7 mouse cellular contexts compared by ENCODE assay signal in genomic region chr7:97325156-97325985, GRCm38 (mm10). TPM values are rescaled to one million over a fixed set of nuclear protein-coding genes. Genes with fewer than 3 reads are reported as not detected.
DNase-seq lines count a peak whose midpoint lies in the region; ATAC-seq and TF ChIP-seq lines count a peak whose summit lies in the region.

No protein-coding gene starts in this region.

- no peaks in the 10 kb centered on the region for H3K9me3 ChIP-seq in lung, embryonic 14.5 days (ENCODE audit: low read depth, low read length)
- no peaks in the 10 kb centered on the region for H3K9me3 ChIP-seq in forebrain, embryonic 11.5 days (ENCODE audit: control insufficient read depth, low read length)
- H3K9me3 ChIP-seq in intestine, embryonic 15.5 days: no peaks in the 10 kb centered on the region
- H3K9me3 ChIP-seq in midbrain, postnatal 0 days (ENCODE audit: low read length): no peaks in the 10 kb centered on the region

- H3K4me3 ChIP-seq in lung, embryonic 14.5 days (ENCODE audit: low read depth, low read length): peak overlapping the region; percentile 38
- peak overlapping the region; percentile 19 for H3K4me3 ChIP-seq in forebrain, embryonic 11.5 days (ENCODE audit: low read depth, low read length)
- H3K4me3 ChIP-seq in intestine, embryonic 15.5 days (replicated peaks): peak overlapping the region; percentile 33
- H3K4me3 ChIP-seq in midbrain, postnatal 0 days (ENCODE audit: low read depth, low read length): peak overlapping the region; percentile 20; the same call in 1 of the 2 replicates

- peak; percentile 67 for ATAC-seq in lung, embryonic 14.5 days (ENCODE audit: insufficient read depth)
- 0 out of 2 replicates have a peak, but pooled peaks have one; percentile 32 for ATAC-seq in forebrain, embryonic 11.5 days (replicated peaks; ENCODE audit: low FRiP score)
- ATAC-seq in intestine, embryonic 15.5 days: peak; percentile 16; the same call in 1 of the 2 replicates
- peak; percentile 45 for ATAC-seq in midbrain, postnatal 0 days (ENCODE audit: low FRiP score)
- ATAC-seq in erythroid progenitor cell, adult 5-6 weeks (replicated peaks; ENCODE audit: low FRiP score, poor library complexity, severe bottlenecking): no peak

- H3K4me1 ChIP-seq in lung, embryonic 14.5 days (ENCODE audit: insufficient read depth): no peaks in the 10 kb centered on the region
- no peaks in the 10 kb centered on the region; the same call in 1 of the 2 replicates for H3K4me1 ChIP-seq in forebrain, embryonic 11.5 days (replicated peaks; ENCODE audit: control insufficient read depth, insufficient read depth, low read length)
- H3K4me1 ChIP-seq in intestine, embryonic 15.5 days (replicated peaks): peaks cover 9% of the 10 kb centered on the region; the same call in 1 of the 2 replicates
- H3K4me1 ChIP-seq in midbrain, postnatal 0 days (ENCODE audit: insufficient read depth, low read length): peaks cover 6% of the 10 kb centered on the region

- peak; percentile 58 for DNase-seq in lung, embryonic 14.5 days
- no peak for DNase-seq in lung, postnatal 36 days
- DNase-seq in forebrain, embryonic 11.5 days (ENCODE audit: low spot score): peak; percentile 60
- DNase-seq in midbrain, postnatal 0 days (ENCODE audit: low spot score): peak; percentile 33
- DNase-seq in ovary, postnatal 10 days (ENCODE audit: low spot score): no peak

- TF ChIP-seq CTCF in lung, embryonic 14.5 days (IDR thresholded peaks at IDR 0.05; ENCODE audit: low read depth): no peak
- no peak for TF ChIP-seq CTCF in midbrain, postnatal 0 days (IDR thresholded peaks at IDR 0.05)

- 0 out of 2 replicates have a peak overlapping the region, but pooled peaks have one; percentile 9 for H3K9ac ChIP-seq in lung, embryonic 14.5 days
- H3K9ac ChIP-seq in forebrain, embryonic 11.5 days (ENCODE audit: low read length): no peak overlapping the region
- H3K9ac ChIP-seq in intestine, embryonic 15.5 days: no peak overlapping the region
- H3K9ac ChIP-seq in midbrain, postnatal 0 days (replicated peaks; ENCODE audit: low read length, poor library complexity, severe bottlenecking): no peak overlapping the region

- peak overlapping the region; percentile 65 for H3K4me2 ChIP-seq in lung, embryonic 14.5 days
- H3K4me2 ChIP-seq in forebrain, embryonic 11.5 days (ENCODE audit: low read depth, low read length, severe bottlenecking): peak overlapping the region; percentile 32; the same call in 1 of the 2 replicates
- H3K4me2 ChIP-seq in intestine, embryonic 15.5 days (replicated peaks): peak overlapping the region; percentile 63
- peak overlapping the region; percentile 43 for H3K4me2 ChIP-seq in midbrain, postnatal 0 days (ENCODE audit: low read depth, low read length, poor library complexity, severe bottlenecking)

- no peaks in the 10 kb centered on the region for H3K36me3 ChIP-seq in lung, embryonic 14.5 days (ENCODE audit: insufficient read depth)
- H3K36me3 ChIP-seq in forebrain, embryonic 11.5 days (ENCODE audit: control insufficient read depth, insufficient read depth, low read length): no peaks in the 10 kb centered on the region
- no peaks in the 10 kb centered on the region for H3K36me3 ChIP-seq in intestine, embryonic 15.5 days
- peaks cover 19% of the 10 kb centered on the region for H3K36me3 ChIP-seq in midbrain, postnatal 0 days (ENCODE audit: insufficient read depth, low read length)

- peaks cover 33% of the 10 kb centered on the region for H3K27me3 ChIP-seq in lung, embryonic 14.5 days (ENCODE audit: insufficient read depth, low read length)
- peaks cover 22% of the 10 kb centered on the region for H3K27me3 ChIP-seq in forebrain, embryonic 11.5 days (ENCODE audit: control insufficient read depth, insufficient read depth, low read length)
- peaks cover 25% of the 10 kb centered on the region for H3K27me3 ChIP-seq in intestine, embryonic 15.5 days (replicated peaks)
- H3K27me3 ChIP-seq in midbrain, postnatal 0 days (ENCODE audit: insufficient read depth, low read length): peaks cover 18% of the 10 kb centered on the region; the same call in 1 of the 2 replicates

- 8% methylated on average over 96 of the region's 96 CpGs for WGBS in lung, embryonic 14.5 days
- WGBS in forebrain, embryonic 11.5 days: 12% methylated on average over 85 of the region's 96 CpGs
- WGBS in intestine, embryonic 15.5 days: 14% methylated on average over 94 of the region's 96 CpGs
- WGBS in midbrain, postnatal 0 days: 21% methylated on average over 80 of the region's 96 CpGs

- no peak overlapping the region for H3K27ac ChIP-seq in lung, embryonic 14.5 days (ENCODE audit: low read depth)
- H3K27ac ChIP-seq in forebrain, embryonic 11.5 days (ENCODE audit: low read depth, low read length): no peak overlapping the region
- H3K27ac ChIP-seq in intestine, embryonic 15.5 days: no peak overlapping the region
- H3K27ac ChIP-seq in midbrain, postnatal 0 days (ENCODE audit: low read depth, low read length): no peak overlapping the region

RNA-seq across cellular contexts. Expression of gene Usp35, which starts 6.4 kb away (rescaled TPM):
- 2.1 TPM in 2 replicates for polyA plus RNA-seq in lung, embryonic 14.5 days (2014; fragmentation: Nextera tagmentation; extraction: Ambion mirVana)
- 2.8 and 2.9 TPM in 2 replicates for polyA plus RNA-seq in forebrain, embryonic 11.5 days (2014; fragmentation: Nextera tagmentation; extraction: Ambion mirVana)
- 1.1 and 1.2 TPM in 2 replicates for polyA plus RNA-seq in intestine, embryonic 15.5 days (2015; fragmentation: Nextera tagmentation; extraction: Ambion mirVana)
- total RNA-seq in midbrain, postnatal 0 days (2014; rRNA removed): 13.4 and 14.3 TPM in 2 replicates
- polyA plus RNA-seq in midbrain, postnatal 0 days (2015; fragmentation: Nextera tagmentation; extraction: Ambion mirVana): 2.7 and 2.9 TPM in 2 replicates
- total RNA-seq in erythroid progenitor cell, adult 5-6 weeks (2015; ENCODE audit: low replicate concordance): not detected in 2 replicates
- not detected in 2 replicates for total RNA-seq in erythroid progenitor cell, adult 5-6 weeks (2017; ENCODE audit: low replicate concordance)

RNA-seq across cellular contexts. Expression of gene Kctd21, which starts 6.8 kb away (rescaled TPM):
- 4.7 and 5.7 TPM in 2 replicates for polyA plus RNA-seq in lung, embryonic 14.5 days (2014; fragmentation: Nextera tagmentation; extraction: Ambion mirVana)
- polyA plus RNA-seq in forebrain, embryonic 11.5 days (2014; fragmentation: Nextera tagmentation; extraction: Ambion mirVana): 4.7 and 4.8 TPM in 2 replicates
- polyA plus RNA-seq in intestine, embryonic 15.5 days (2015; fragmentation: Nextera tagmentation; extraction: Ambion mirVana): 3.3 and 3.6 TPM in 2 replicates
- 4.0 and 6.1 TPM in 2 replicates for total RNA-seq in midbrain, postnatal 0 days (2014; rRNA removed)
- polyA plus RNA-seq in midbrain, postnatal 0 days (2015; fragmentation: Nextera tagmentation; extraction: Ambion mirVana): 3.1 TPM in 2 replicates
- total RNA-seq in erythroid progenitor cell, adult 5-6 weeks (2015; ENCODE audit: low replicate concordance): not detected in 2 replicates
- not detected in 2 replicates for total RNA-seq in erythroid progenitor cell, adult 5-6 weeks (2017; ENCODE audit: low replicate concordance)

RNA-seq across cellular contexts. Expression of gene Alg8, which starts 46.0 kb away (rescaled TPM):
- polyA plus RNA-seq in lung, embryonic 14.5 days (2014; fragmentation: Nextera tagmentation; extraction: Ambion mirVana): 42.4 and 45.1 TPM in 2 replicates
- polyA plus RNA-seq in forebrain, embryonic 11.5 days (2014; fragmentation: Nextera tagmentation; extraction: Ambion mirVana): 44.1 and 44.6 TPM in 2 replicates
- polyA plus RNA-seq in intestine, embryonic 15.5 days (2015; fragmentation: Nextera tagmentation; extraction: Ambion mirVana): 53.7 and 55.4 TPM in 2 replicates
- total RNA-seq in midbrain, postnatal 0 days (2014; rRNA removed): 6.4 and 7.3 TPM in 2 replicates
- polyA plus RNA-seq in midbrain, postnatal 0 days (2015; fragmentation: Nextera tagmentation; extraction: Ambion mirVana): 9.0 and 9.1 TPM in 2 replicates
- 19.3 and 32.8 TPM in 2 replicates for total RNA-seq in erythroid progenitor cell, adult 5-6 weeks (2015; ENCODE audit: low replicate concordance)
- total RNA-seq in erythroid progenitor cell, adult 5-6 weeks (2017; ENCODE audit: low replicate concordance): 8.5 and 9.8 TPM in 2 replicates

Comparison
In these comparisons a context has a peak if more than half of its experiments do, and no peak if none do; other contexts are left out.
1. DNase-seq: peak in lung, embryonic 14.5 days (single experiment), forebrain, embryonic 11.5 days (single experiment) and midbrain, postnatal 0 days (single experiment); none in lung, postnatal 36 days (single experiment) and ovary, postnatal 10 days (single experiment).
2. Peak in every context shown above with its lines, with median percentiles within 50 percentile points of each other: H3K4me2 ChIP-seq and H3K4me3 ChIP-seq.